Mouse (Mus musculus): Measurements from ENCODE around the gene Rbm20. TPM values are rescaled to one million over a fixed set of nuclear protein-coding genes. Genes with fewer than 3 reads are reported as not detected.

Gene Rbm20
- 0.35 TPM for polyA plus RNA-seq (2017; shearing (Covaris generic))

DNA sequence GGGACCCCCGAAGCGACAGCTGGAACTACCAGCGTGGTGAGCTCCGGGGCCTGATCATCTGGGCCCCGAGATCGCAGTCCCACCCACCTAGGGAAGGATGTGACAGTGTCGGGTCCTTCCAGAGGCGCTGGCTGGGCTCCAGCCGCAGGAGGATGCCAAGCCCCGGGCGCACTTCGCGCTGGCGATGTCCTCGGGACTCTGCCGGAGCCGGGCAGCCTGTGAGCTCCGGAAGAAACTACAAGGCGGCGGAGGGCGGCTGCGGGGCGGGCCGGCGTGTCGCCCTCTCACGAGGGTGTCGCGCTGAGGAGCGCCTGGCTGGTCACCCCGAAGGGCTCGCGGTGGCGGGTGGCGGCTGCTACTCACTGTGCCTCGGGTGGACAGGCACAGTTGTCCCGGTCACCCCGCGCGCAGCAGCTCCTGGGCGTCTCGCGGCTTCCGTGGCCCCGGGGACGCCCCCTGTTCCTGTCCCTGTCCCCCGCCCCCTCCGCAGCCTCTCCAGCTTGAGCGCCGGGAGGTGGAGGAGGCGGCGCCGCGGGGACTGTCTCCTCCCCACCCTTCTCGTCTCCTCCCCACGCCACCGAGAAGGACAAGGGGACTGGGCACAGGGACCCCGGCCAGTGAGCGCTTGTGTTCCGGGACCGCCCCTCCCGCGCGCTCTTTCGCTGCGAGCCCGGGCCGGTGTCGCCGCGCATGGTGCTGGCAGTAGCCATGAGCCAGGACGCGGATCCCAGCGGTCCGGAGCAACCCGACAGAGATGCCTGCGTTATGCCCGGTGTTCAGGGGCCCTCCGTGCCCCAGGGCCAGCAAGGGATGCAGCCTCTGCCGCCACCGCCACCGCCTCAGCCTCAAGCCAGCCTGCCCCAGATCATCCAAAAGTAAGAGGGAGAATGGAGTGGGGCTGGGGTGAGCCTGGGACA, at the start of gene Rbm20:
Gene Rbm20, plus strand, starts transcription at position 589 of the 917 bp plus-strand sequence.

DNA sequence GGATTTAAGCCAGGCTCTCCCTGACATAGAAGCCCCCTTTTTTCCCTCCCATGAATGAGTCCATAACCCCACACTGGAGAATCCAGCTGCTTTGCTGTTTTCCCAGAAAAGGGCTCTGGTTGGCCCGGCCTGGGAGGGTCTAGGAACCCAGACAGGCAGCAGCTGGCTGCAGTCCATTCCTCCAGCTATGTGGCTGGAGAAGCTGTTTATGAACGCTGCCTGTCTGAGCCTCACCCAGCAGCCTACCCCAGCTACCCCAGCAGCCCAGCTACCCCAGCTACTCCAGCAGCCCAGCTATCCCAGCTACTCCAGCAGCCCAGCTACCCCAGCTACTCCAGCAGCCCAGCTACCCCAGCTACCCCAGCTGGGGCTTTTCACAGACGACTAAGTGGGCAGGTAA, 215.0 kb downstream of the Rbm20 start, which contains the start of gene Pdcd4:
Gene Pdcd4, plus strand, starts transcription at position 171 of the 400 bp plus-strand sequence.

Other genes with a start within 250 kb of the Rbm20 start
- gene Dusp5, start 148.2 kb upstream of the Rbm20 start, polyA plus RNA-seq (2017; shearing (Covaris generic)), result 5.6 TPM
- 225 TPM for gene Nutf2-ps1, start 88.2 kb upstream of the Rbm20 start, polyA plus RNA-seq (2017; shearing (Covaris generic))
- 56.5 TPM for gene Smc3, start 76.9 kb upstream of the Rbm20 start, polyA plus RNA-seq (2017; shearing (Covaris generic))
- 162 TPM for gene Pdcd4, start 214.9 kb downstream of the Rbm20 start, polyA plus RNA-seq (2017; shearing (Covaris generic))